11 mouse cellular contexts compared by ENCODE assay signal in genomic region chr2:58765141-58765540, GRCm38 (mm10).
A peak's percentile ranks its signal among the peaks of the same experiment; 100 is the strongest.
DNase-seq lines count a peak whose midpoint lies in the region; ATAC-seq lines count a peak whose summit lies in the region.
"Had no signal": no experiment of that assay in that cellular context is flagged by ENCODE, and none has a peak within 500 bp of the region (broad histone marks: within the 10 kb centered on the region; RNA-seq: fewer than 3 reads in every experiment).

No protein-coding gene starts in this region.

- DNase-seq in brain, adult 2 months (ENCODE audit: low read depth, low spot score) = peak; percentile 85
- peak; percentile 75 to 83 for DNase-seq in layer of hippocampus, adult 18-20 months (ENCODE audit: low spot score in 2 of 2)
- peak; percentile 49 to 84 for DNase-seq in left cerebral cortex, postnatal 25 days (ENCODE audit: low spot score in 2 of 2)
- no peak for DNase-seq in spleen, adult 12 weeks (ENCODE audit: low spot score)
- no peak for DNase-seq in spleen, postnatal 10 days (ENCODE audit: low spot score in 2 of 2)
- DNase-seq in adrenal gland, adult 2 months = no peak
- DNase-seq: adrenal gland, adult 8-10 months; cerebellum, postnatal 14 days; lung, postnatal 10 days had no signal

- intact Hi-C loops in left cerebral cortex, postnatal 25 days (cut with DNase I) = no loop called here

- ATAC-seq in frontal cortex, adult (ENCODE audit: low TSS enrichment) = peak; percentile 100
- ATAC-seq: midbrain, embryonic 13.5 days had no signal

Comparison
In these comparisons a context has a peak if more than half of its experiments do, and no peak if none do; other contexts are left out.
1. DNase-seq: peak in brain, adult 2 months (single experiment), layer of hippocampus, adult 18-20 months (2 of 2) and left cerebral cortex, postnatal 25 days (2 of 2); none in spleen, adult 12 weeks (single experiment), spleen, postnatal 10 days (0 of 2) and adrenal gland, adult 2 months (single experiment).